Comparison of ENCODE assay signal across 12 mouse cellular contexts in genomic region chr10:85464152-85464551, GRCm38 (mm10).
A peak's percentile ranks its signal among the peaks of the same experiment; 100 is the strongest.
DNase-seq lines count a peak whose midpoint lies in the region; ATAC-seq and TF ChIP-seq lines count a peak whose summit lies in the region.
"Had no signal": no experiment of that assay in that cellular context is flagged by ENCODE, and none has a peak within 500 bp of the region (broad histone marks: within the 10 kb centered on the region; RNA-seq: fewer than 3 reads in every experiment).

No protein-coding gene starts in this region.

- DNase-seq in cerebellum, postnatal 14 days = peak; percentile 34 to 57
- no peak for DNase-seq in cerebellum, adult 2 months
- peak; percentile 17 for DNase-seq in lung, embryonic 14.5 days
- no peak for DNase-seq in lung, postnatal 0 days (ENCODE audit: low spot score)
- peak; percentile 59 for DNase-seq in forebrain, postnatal 0 days
- DNase-seq in left cerebral cortex, adult 11 months (ENCODE audit: low spot score) = no peak
- no peak for DNase-seq in left cerebral cortex, postnatal 36 days (ENCODE audit: low spot score in 2 of 2)
- DNase-seq: B cell, adult 2 months; cerebellum, adult 11-12 months; liver, postnatal 0 days had no signal

- 45% methylated on average over 6 of the region's 6 CpGs for WGBS in cerebellum, adult 2 months
- 46% methylated on average over 6 of the region's 6 CpGs for WGBS in lung, embryonic 14.5 days
- 45% methylated on average over 6 of the region's 6 CpGs for WGBS in lung, postnatal 0 days
- WGBS in forebrain, postnatal 0 days = 25% methylated on average over 6 of the region's 6 CpGs
- 57% methylated on average over 6 of the region's 6 CpGs for WGBS in intestine, postnatal 0 days

- H3K9me3 ChIP-seq in lung, embryonic 14.5 days (ENCODE audit: low read depth, low read length) = no peaks in the 10 kb centered on the region
- H3K9me3 ChIP-seq in lung, postnatal 0 days (ENCODE audit: low read length) = no peaks in the 10 kb centered on the region
- no peaks in the 10 kb centered on the region for H3K9me3 ChIP-seq in forebrain, postnatal 0 days (ENCODE audit: low read length)
- no peaks in the 10 kb centered on the region for H3K9me3 ChIP-seq in intestine, postnatal 0 days (ENCODE audit: control insufficient read depth)

- H3K27me3 ChIP-seq in cerebellum, adult 2 months (ENCODE audit: control insufficient read depth, insufficient read depth, low read length) = no peaks in the 10 kb centered on the region; the same call in 1 of the 2 replicates
- no peaks in the 10 kb centered on the region for H3K27me3 ChIP-seq in lung, embryonic 14.5 days (ENCODE audit: insufficient read depth, low read length)
- H3K27me3 ChIP-seq in lung, postnatal 0 days (replicated peaks; ENCODE audit: insufficient read depth, low read length) = no peaks in the 10 kb centered on the region
- H3K27me3 ChIP-seq in forebrain, postnatal 0 days (ENCODE audit: insufficient read depth, low read length) = no peaks in the 10 kb centered on the region
- no peaks in the 10 kb centered on the region for H3K27me3 ChIP-seq in intestine, postnatal 0 days (replicated peaks; ENCODE audit: control insufficient read depth, insufficient read depth, low read length)

- no peak for TF ChIP-seq EP300 in lung, postnatal 0 days (IDR thresholded peaks at IDR 0.05)

- no peak overlapping the region for H3K4me3 ChIP-seq in cerebellum, adult 2 months (replicated peaks; ENCODE audit: insufficient read depth, low read depth, low read length)
- no peak overlapping the region for H3K4me3 ChIP-seq in lung, embryonic 14.5 days (ENCODE audit: low read depth, low read length)
- H3K4me3 ChIP-seq in lung, postnatal 0 days (ENCODE audit: low read depth, low read length) = no peak overlapping the region
- no peak overlapping the region for H3K4me3 ChIP-seq in forebrain, postnatal 0 days (ENCODE audit: low read depth, low read length)
- H3K4me3 ChIP-seq in intestine, postnatal 0 days (ENCODE audit: low read depth, low read length) = no peak overlapping the region
- H3K4me3 ChIP-seq: layer of hippocampus, adult 2 months had no signal

- no peak overlapping the region for H3K4me2 ChIP-seq in lung, embryonic 14.5 days
- H3K4me2 ChIP-seq in lung, postnatal 0 days (replicated peaks; ENCODE audit: low read depth, low read length) = no peak overlapping the region
- H3K4me2 ChIP-seq in forebrain, postnatal 0 days (ENCODE audit: low read depth) = no peak overlapping the region
- no peak overlapping the region for H3K4me2 ChIP-seq in intestine, postnatal 0 days (replicated peaks; ENCODE audit: low read depth)

- no peak for TF ChIP-seq POLR2A in cerebellum, adult 2 months (IDR thresholded peaks at IDR 0.05; ENCODE audit: borderline replicate concordance, insufficient read depth, low read length)

- H3K4me1 ChIP-seq in cerebellum, adult 2 months (ENCODE audit: control insufficient read depth, insufficient read depth, low read length) = peaks cover 23% of the 10 kb centered on the region
- no peaks in the 10 kb centered on the region for H3K4me1 ChIP-seq in lung, embryonic 14.5 days (ENCODE audit: insufficient read depth)
- H3K4me1 ChIP-seq in lung, postnatal 0 days (ENCODE audit: insufficient read depth, low read depth, low read length) = no peaks in the 10 kb centered on the region
- peaks cover 26% of the 10 kb centered on the region for H3K4me1 ChIP-seq in forebrain, postnatal 0 days (ENCODE audit: insufficient read depth)
- no peaks in the 10 kb centered on the region for H3K4me1 ChIP-seq in intestine, postnatal 0 days (replicated peaks; ENCODE audit: control insufficient read depth, insufficient read depth, low read length)

- ATAC-seq in lung, embryonic 14.5 days (ENCODE audit: insufficient read depth) = no peak
- ATAC-seq in lung, postnatal 0 days = no peak
- peak; percentile 57 for ATAC-seq in forebrain, postnatal 0 days
- ATAC-seq in intestine, postnatal 0 days = no peak
- ATAC-seq: liver, postnatal 0 days had no signal

- TF ChIP-seq CTCF in cerebellum, adult 2 months (IDR thresholded peaks at IDR 0.05; ENCODE audit: borderline replicate concordance, insufficient read depth, low read depth, low read length) = no peak
- no peak for TF ChIP-seq CTCF in lung, embryonic 14.5 days (IDR thresholded peaks at IDR 0.05; ENCODE audit: low read depth)
- TF ChIP-seq CTCF in lung, postnatal 0 days (IDR thresholded peaks at IDR 0.05) = no peak
- TF ChIP-seq CTCF in forebrain, postnatal 0 days (IDR thresholded peaks at IDR 0.05; ENCODE audit: low read depth) = no peak; the same call in 1 of the 2 replicates
- peak; percentile 18; the same call in 1 of the 2 replicates for TF ChIP-seq CTCF in intestine, postnatal 0 days (IDR thresholded peaks at IDR 0.05; ENCODE audit: low read depth)

- no peak overlapping the region for H3K9ac ChIP-seq in lung, embryonic 14.5 days
- no peak overlapping the region for H3K9ac ChIP-seq in lung, postnatal 0 days (replicated peaks; ENCODE audit: low read depth)
- H3K9ac ChIP-seq in forebrain, postnatal 0 days = no peak overlapping the region
- H3K9ac ChIP-seq in intestine, postnatal 0 days (ENCODE audit: low read depth, low read length) = no peak overlapping the region
- H3K9ac ChIP-seq: liver, postnatal 0 days had no signal

- intact Hi-C loops in left cerebral cortex, postnatal 36 days (cut with DNase I) = no loop called here

- H3K27ac ChIP-seq in cerebellum, adult 2 months (ENCODE audit: insufficient read depth, low read length) = no peak overlapping the region
- H3K27ac ChIP-seq in lung, embryonic 14.5 days (ENCODE audit: low read depth) = no peak overlapping the region
- H3K27ac ChIP-seq in lung, postnatal 0 days (ENCODE audit: low read length) = no peak overlapping the region
- no peak overlapping the region for H3K27ac ChIP-seq in forebrain, postnatal 0 days (ENCODE audit: low read depth, low read length)
- H3K27ac ChIP-seq in intestine, postnatal 0 days (ENCODE audit: low read depth, low read length) = no peak overlapping the region
- H3K27ac ChIP-seq: layer of hippocampus, adult 2 months had no signal

- no peaks in the 10 kb centered on the region for H3K36me3 ChIP-seq in lung, embryonic 14.5 days (ENCODE audit: insufficient read depth)
- H3K36me3 ChIP-seq in lung, postnatal 0 days (ENCODE audit: insufficient read depth, low read length) = no peaks in the 10 kb centered on the region
- no peaks in the 10 kb centered on the region for H3K36me3 ChIP-seq in forebrain, postnatal 0 days (ENCODE audit: insufficient read depth)
- no peaks in the 10 kb centered on the region for H3K36me3 ChIP-seq in intestine, postnatal 0 days (ENCODE audit: control insufficient read depth, insufficient read depth)

Comparison
In these comparisons a context has a peak if more than half of its experiments do, and no peak if none do; other contexts are left out.
1. DNase-seq: peak in cerebellum, postnatal 14 days (2 of 2), lung, embryonic 14.5 days (single experiment) and forebrain, postnatal 0 days (single experiment); none in cerebellum, adult 2 months (0 of 2), lung, postnatal 0 days (single experiment), left cerebral cortex, adult 11 months (single experiment) and left cerebral cortex, postnatal 36 days (0 of 2).